Mouse (Mus musculus) skeletal muscle tissue, adult 2 months (tissue): ENCODE data around the gene Gm42669.
A peak's percentile ranks its signal among the peaks of the same experiment; 100 is the strongest.

Experiments
- DNase-seq: peaks from one replicate; pipeline ENCODE4 v3.0.0-alpha.2; 2012; ENCODE audit warnings: low read depth, low spot score

Gm42669 gene

GRCm38 (mm10) chr5:107521386-107521785 lies 14.0 kb downstream of the Gm42669 start:
- DNase-seq, result no peak

- peak; percentile 76 for DNase-seq
Measured at GRCm38 (mm10) chr5:107521897-107522296, 14.5 kb downstream of the Gm42669 start.

GRCm38 (mm10) chr5:107524281-107524680 lies 16.9 kb downstream of the Gm42669 start:
- no peak for DNase-seq

GRCm38 (mm10) chr5:107528856-107529255 lies 21.4 kb downstream of the Gm42669 start:
- DNase-seq, result no peak

- no peak for DNase-seq
Measured at GRCm38 (mm10) chr5:107533590-107533989, 26.2 kb downstream of the Gm42669 start.

- DNase-seq, result no peak
Measured at GRCm38 (mm10) chr5:107534581-107534980, 27.2 kb downstream of the Gm42669 start, which contains the start of gene 1700028K03Rik. TSS of gene 1700028K03Rik (plus strand) at chr5:107534709.

GRCm38 (mm10) chr5:107541696-107542095 lies 34.3 kb downstream of the Gm42669 start:
- DNase-seq, result peak; percentile 73

GRCm38 (mm10) chr5:107545927-107546326 lies 38.5 kb downstream of the Gm42669 start:
- DNase-seq, result no peak

GRCm38 (mm10) chr5:107547955-107548354 lies 40.5 kb downstream of the Gm42669 start:
- no peak for DNase-seq

- no peak for DNase-seq
Measured at GRCm38 (mm10) chr5:107548444-107548843, 41.0 kb downstream of the Gm42669 start.

GRCm38 (mm10) chr5:107554336-107554735 lies 46.9 kb downstream of the Gm42669 start:
- no peak for DNase-seq

- no peak for DNase-seq
Measured at GRCm38 (mm10) chr5:107556969-107557368, 49.5 kb downstream of the Gm42669 start.

- no peak for DNase-seq
Measured at GRCm38 (mm10) chr5:107569148-107569547, 61.7 kb downstream of the Gm42669 start.

- DNase-seq, result peak; percentile 60
Measured at GRCm38 (mm10) chr5:107597301-107598077, 90.1 kb downstream of the Gm42669 start, which contains the start of the genes Rpap2 and Glmn. TSS of gene Rpap2 (plus strand) at chr5:107597373. TSS of gene Glmn (minus strand) at chr5:107597888.

GRCm38 (mm10) chr5:107598380-107598779 lies 91.0 kb downstream of the Gm42669 start:
- no peak for DNase-seq

- DNase-seq, result peak; percentile 23
Measured at GRCm38 (mm10) chr5:107611224-107611623, 103.8 kb downstream of the Gm42669 start.

- DNase-seq, result no peak
Measured at GRCm38 (mm10) chr5:107617986-107618385, 110.6 kb downstream of the Gm42669 start.

GRCm38 (mm10) chr5:107621327-107621726 lies 113.9 kb downstream of the Gm42669 start:
- DNase-seq, result no peak
